Mouse (Mus musculus): ENCODE measurements around the gene Klhdc7a. TPM values are rescaled to one million over a fixed set of nuclear protein-coding genes. Genes with fewer than 3 reads are reported as not detected.

Klhdc7a gene
- polyA plus RNA-seq (2021; fragmentation: Nextera tagmentation), result 0.69 and 0.78 TPM in 2 replicates
- long read RNA-seq, experiment 1, full-length matches to known transcripts, result 2 of 2 reads
- long read RNA-seq, experiment 1, partial matches to known transcripts, result 0 of 2 reads
- long read RNA-seq, experiment 1, other reads (novel, unspliced or antisense), result 0 of 2 reads
- long read RNA-seq, experiment 2, full-length matches to known transcripts, result 3 of 3 reads
- long read RNA-seq, experiment 2, partial matches to known transcripts, result 0 of 3 reads
- long read RNA-seq, experiment 2, other reads (novel, unspliced or antisense), result 0 of 3 reads

GRCm38 (mm10) chr4:139967922-139968321, at the start of gene Klhdc7a:
Gene Klhdc7a, minus strand, starts transcription at chr4:139968026.

Other genes starting within 250 kb of the Klhdc7a start
- not detected in 2 replicates for gene Pax7, start 134.5 kb downstream of the Klhdc7a start, polyA plus RNA-seq (2021; fragmentation: Nextera tagmentation)

Measured in left cerebral cortex, adult 6 months (tissue).